Mouse (Mus musculus) heart, embryonic 16.5 days (tissue): ENCODE data around the gene Gm2663. TPM values are rescaled to one million over a fixed set of nuclear protein-coding genes. Genes with fewer than 3 reads are reported as not detected.
"Not testable (repeated sequence)": the region's sequence is repeated elsewhere in the genome, so short reads cannot be mapped to it uniquely, and the experiment has no call there.

Experiments used
- ATAC-seq: fragments of 200-750 bp; cut with Nextera tagmentation; replicated peaks from 2 replicates; pipeline ENCODE4 v1.8.0; 2017; ENCODE audit warnings: moderate number of reproducible peaks; ENCODE audit not compliant: insufficient read depth, low FRiP score; ENCODE audit errors: extremely low read depth
- H3K27ac ChIP-seq: fragments of 300-500 bp; sonication (generic); 2 replicates; pipeline ENCODE4 v1.5.1; 2014; ENCODE audit warnings: mild to moderate bottlenecking, low read length, control low read depth, moderate library complexity
- H3K27me3 ChIP-seq: fragments of 300-500 bp; sonication (generic); 2 replicates; pipeline ENCODE4 v1.6.1; 2014; ENCODE audit warnings: low read length, mixed read lengths; ENCODE audit not compliant: control insufficient read depth, insufficient read depth
- H3K36me3 ChIP-seq: fragments of 300-500 bp; sonication (generic); 2 replicates; pipeline ENCODE4 v1.6.1; 2014; ENCODE audit not compliant: control insufficient read depth, insufficient read depth
- H3K4me1 ChIP-seq: fragments of 300-500 bp; sonication (generic); 2 replicates; pipeline ENCODE4 v1.6.1; 2014; ENCODE audit warnings: low read length, mixed read lengths; ENCODE audit not compliant: control insufficient read depth, insufficient read depth
- H3K4me2 ChIP-seq: fragments of 300-500 bp; sonication (generic); 2 replicates; pipeline ENCODE4 v1.6.1; 2014; ENCODE audit warnings: low read depth, mild to moderate bottlenecking, control low read depth, low read length
- H3K4me3 ChIP-seq: fragments of 300-500 bp; sonication (generic); 2 replicates; pipeline ENCODE4 v1.5.1; 2014; ENCODE audit warnings: mild to moderate bottlenecking, control low read depth, low read length
- H3K9ac ChIP-seq: fragments of 300-500 bp; sonication (generic); 2 replicates; pipeline ENCODE4 v1.6.1; 2014; ENCODE audit warnings: low read length, control low read depth
- H3K9me3 ChIP-seq: fragments of 300-500 bp; sonication (generic); replicated peaks from 2 replicates; pipeline ENCODE4 v1.6.1; 2016; ENCODE audit warnings: low read length; ENCODE audit not compliant: control insufficient read depth
- WGBS: fragments of 180-500 bp; shearing (Covaris S2); extraction: QIAGEN DNeasy Blood & Tissue Kit; methylation state at CpG from one replicate; pipeline ENCODE4 v1.1.7; 2014; 5-methylcytosine and 5-hydroxymethylcytosine counted together
- polyA plus RNA-seq: library from polyadenylated mRNA; unstranded; fragments of >200 nt; fragmentation: Nextera tagmentation; extraction: Ambion mirVana; gene quantifications from 2 replicates; pipeline ENCODE4 v1.2.1, GENCODE M21; 2015

Gene Gm2663
- polyA plus RNA-seq, 1 experiment from 2014 or later: not detected

DNA sequence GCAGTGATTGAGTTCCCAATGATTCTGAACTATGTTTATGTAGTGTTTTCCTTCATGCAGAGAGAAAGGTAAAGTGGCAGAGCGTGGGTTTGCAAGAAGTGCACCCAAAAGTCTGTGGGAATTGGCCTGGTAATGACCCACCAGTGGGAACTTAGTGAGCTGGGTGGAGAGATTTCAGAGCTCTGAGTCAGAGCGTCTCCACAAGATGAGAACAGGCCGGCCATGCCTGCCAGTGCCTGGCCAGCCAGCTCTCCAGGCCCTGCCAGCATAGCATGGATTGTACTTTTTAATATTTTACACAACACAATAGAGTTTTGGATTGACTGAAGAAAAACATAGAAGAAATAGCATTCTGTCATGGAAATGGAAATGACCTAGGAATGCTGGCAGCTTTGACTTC is 31.5 kb upstream of the Gm2663 start:
- 81% methylated on average over 3 of the region's 3 CpGs for WGBS
- no peak for ATAC-seq
- Histone ChIP-seq H3K4me2 (no peak overlapping the region), H3K27me3 (no peaks in the 10 kb centered on the region), H3K9me3 (no peaks in the 10 kb centered on the region), H3K4me1 (no peaks in the 10 kb centered on the region), H3K36me3 (no peaks in the 10 kb centered on the region), H3K4me3 (no peak overlapping the region), H3K9ac (no peak overlapping the region), H3K27ac (no peak overlapping the region)

DNA sequence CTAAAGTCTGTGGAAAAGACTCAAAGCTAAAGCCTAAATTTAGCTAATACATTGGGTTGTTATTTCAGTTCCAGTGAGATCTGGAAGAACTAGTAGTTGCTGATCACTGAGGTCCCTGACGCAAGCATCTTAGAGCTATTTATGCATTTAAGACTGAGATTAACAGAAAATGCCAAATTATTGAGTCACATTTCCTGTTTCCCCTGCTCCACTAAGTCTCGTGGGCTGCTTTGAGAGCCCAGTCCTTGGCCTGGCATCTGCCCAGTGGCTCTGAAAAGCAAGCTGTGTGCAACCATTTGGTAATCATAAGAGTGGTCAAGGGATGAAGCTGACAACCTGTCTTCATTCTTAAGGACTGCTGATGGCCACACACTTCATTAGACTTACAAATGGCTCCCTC is 27.8 kb upstream of the Gm2663 start:
- Histone ChIP-seq H3K4me2 (no peak overlapping the region), H3K9me3 (no peaks in the 10 kb centered on the region), H3K9ac (no peak overlapping the region), H3K27me3 (no peaks in the 10 kb centered on the region), H3K4me1 (no peaks in the 10 kb centered on the region), H3K36me3 (no peaks in the 10 kb centered on the region), H3K27ac (no peak overlapping the region), H3K4me3 (no peak overlapping the region)
- WGBS: 22% methylated on average over 2 of the region's 2 CpGs
- no peak for ATAC-seq

DNA sequence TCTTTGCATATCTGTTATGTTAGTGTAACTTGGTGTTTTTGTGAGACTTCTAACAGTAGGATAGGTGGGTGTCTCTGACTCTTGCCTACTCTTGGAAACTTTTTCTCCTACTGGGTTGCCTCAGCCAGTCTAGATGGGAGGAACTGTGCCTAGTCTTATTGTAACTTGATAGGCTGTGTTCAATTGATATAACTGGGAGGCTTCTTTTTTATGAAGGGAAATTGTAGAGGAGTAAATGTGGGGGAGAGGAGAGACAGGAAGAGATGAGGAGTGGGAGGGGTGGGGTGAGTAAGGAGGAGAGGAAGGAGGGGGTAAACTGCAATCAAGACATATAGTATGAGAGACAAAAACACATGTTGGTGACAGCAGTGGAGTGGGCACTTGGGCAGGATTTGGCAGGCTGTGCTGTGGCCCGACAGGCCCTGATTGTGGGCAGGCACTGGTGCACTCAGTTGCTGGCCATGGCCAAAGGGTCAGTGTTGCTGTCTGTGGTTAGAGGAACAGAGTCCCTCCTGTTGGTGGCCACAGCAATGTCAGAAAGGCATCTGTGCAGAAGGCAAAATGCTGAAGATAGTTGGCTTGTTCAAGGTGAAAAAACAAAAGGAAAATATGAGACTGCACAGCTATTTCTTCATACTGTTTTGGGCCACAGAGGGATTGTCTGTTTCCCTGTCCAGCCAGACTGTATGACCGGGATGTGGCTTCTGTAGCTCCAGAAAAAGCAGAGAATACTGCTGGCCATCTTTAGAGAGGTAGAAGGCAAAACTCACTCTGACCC is 26.8 kb upstream of the Gm2663 start:
- no peak overlapping the region for H3K27ac ChIP-seq
- no peaks in the 10 kb centered on the region for H3K36me3 ChIP-seq
- H3K9ac ChIP-seq: no peak overlapping the region
- H3K27me3 ChIP-seq: no peaks in the 10 kb centered on the region
- 60% methylated on average over 2 of the region's 2 CpGs for WGBS
- no peak for ATAC-seq
- no peak overlapping the region for H3K4me3 ChIP-seq
- no peak overlapping the region for H3K4me2 ChIP-seq
- H3K9me3 ChIP-seq: no peaks in the 10 kb centered on the region
- H3K4me1 ChIP-seq: no peaks in the 10 kb centered on the region

DNA sequence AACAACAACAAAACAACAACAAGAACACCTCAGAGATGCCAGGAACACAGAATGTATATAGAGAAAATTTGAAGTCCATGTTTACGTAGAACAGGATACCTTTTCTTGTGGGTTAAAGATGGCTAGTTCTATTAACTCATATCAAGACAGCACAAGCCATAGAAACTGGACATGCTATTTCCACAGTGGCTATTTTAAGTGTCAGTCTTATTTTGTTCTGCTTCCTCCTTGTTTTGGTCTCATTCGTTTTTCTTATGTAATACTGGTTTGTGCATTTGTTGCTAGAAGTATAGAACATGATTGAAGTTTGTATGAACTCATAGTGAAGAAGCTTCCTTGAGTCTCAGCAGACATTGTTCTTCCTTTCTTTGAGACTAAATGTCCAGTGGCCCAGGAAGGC is 19.9 kb upstream of the Gm2663 start:
- Histone ChIP-seq H3K9me3 (no peaks in the 10 kb centered on the region), H3K36me3 (no peaks in the 10 kb centered on the region), H3K27me3 (no peaks in the 10 kb centered on the region), H3K27ac (no peak overlapping the region), H3K9ac (no peak overlapping the region), H3K4me1 (no peaks in the 10 kb centered on the region), H3K4me2 (no peak overlapping the region), H3K4me3 (no peak overlapping the region)
- WGBS: 64% methylated on average over 2 of the region's 2 CpGs
- ATAC-seq: no peak

DNA sequence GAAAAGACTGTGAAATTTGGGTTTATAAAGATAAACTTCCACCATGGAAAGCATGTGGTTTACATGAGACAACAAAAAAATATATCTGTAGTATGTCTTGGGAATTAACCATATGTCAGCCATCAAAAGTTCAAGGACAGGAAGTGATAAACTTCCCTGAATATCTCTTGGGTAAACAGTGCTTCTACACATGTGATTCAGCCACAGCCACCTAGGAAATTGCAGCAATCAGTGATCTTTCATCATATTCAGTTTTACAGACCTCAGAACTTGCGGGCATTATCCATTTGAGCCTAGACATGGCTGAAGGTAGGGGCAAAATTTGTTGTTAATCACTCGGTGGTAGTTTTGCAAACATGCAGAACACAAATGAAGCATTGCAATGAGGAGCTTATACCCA is 19.4 kb upstream of the Gm2663 start:
- 50% methylated on average over 2 of the region's 2 CpGs for WGBS
- ATAC-seq: no peak
- no peaks in the 10 kb centered on the region for H3K4me1 ChIP-seq
- H3K27ac ChIP-seq: no peak overlapping the region
- no peak overlapping the region for H3K4me3 ChIP-seq
- no peak overlapping the region for H3K4me2 ChIP-seq
- H3K9me3 ChIP-seq: no peaks in the 10 kb centered on the region
- no peaks in the 10 kb centered on the region for H3K36me3 ChIP-seq
- no peak overlapping the region for H3K9ac ChIP-seq
- no peaks in the 10 kb centered on the region for H3K27me3 ChIP-seq

DNA sequence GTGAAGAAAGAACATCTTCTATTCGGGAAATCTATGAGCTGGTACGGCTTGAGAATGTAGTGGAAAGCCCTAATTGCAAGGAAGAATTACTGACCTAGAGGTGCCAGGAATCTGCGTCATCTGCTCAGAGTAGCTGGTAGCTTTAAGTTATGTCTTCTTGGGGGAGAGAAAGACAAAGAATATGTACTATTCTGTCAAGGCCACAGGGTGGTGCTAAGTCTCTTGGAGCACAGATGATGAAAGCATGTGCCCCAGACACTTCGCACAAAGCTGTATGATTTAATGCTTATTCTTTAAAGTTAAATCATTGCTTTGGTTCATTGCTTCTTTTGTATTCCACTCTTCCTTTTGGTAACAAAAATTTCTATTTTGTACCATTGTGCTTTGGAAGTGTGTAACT is 15.8 kb upstream of the Gm2663 start:
- ATAC-seq: no peak
- WGBS: 63% methylated on average over 4 of the region's 4 CpGs
- H3K9me3 ChIP-seq: no peaks in the 10 kb centered on the region

DNA sequence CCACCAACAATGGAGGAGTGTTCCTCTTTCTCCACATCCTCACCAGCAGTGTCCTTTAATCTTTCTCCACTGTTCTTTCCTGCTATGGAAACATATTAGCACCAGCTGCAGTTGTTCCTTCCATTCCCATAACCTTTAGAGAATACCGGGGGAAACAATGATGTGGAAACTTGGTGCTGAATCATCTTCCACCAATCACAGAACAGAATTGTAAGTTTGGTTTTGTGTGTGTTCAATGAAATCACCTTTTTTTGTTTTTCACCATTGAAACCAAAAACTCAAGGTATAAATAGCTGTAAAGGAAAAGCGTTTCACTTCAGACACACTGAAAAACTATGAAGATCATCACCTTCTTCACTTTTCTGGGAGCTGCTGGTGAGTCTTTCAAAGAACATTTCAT is 34.8 kb downstream of the Gm2663 start, which contains the start of gene 1810009J06Rik:
1810009J06Rik (plus strand) TSS at position 301 of the 400 bp plus-strand sequence.
- not testable (repeated sequence) for H3K9ac ChIP-seq, H3K4me2 ChIP-seq, H3K4me3 ChIP-seq, ATAC-seq, H3K4me1 ChIP-seq, H3K27ac ChIP-seq, H3K27me3 ChIP-seq, H3K9me3 ChIP-seq, H3K36me3 ChIP-seq
- WGBS: 75% methylated on average over 2 of the region's 2 CpGs

More for the DNA sequence above, 15.8 kb upstream of the Gm2663 start:
- H3K4me2 ChIP-seq: no peak overlapping the region
- H3K4me3 ChIP-seq: no peak overlapping the region
- H3K4me1 ChIP-seq: no peaks in the 10 kb centered on the region
- H3K27ac ChIP-seq: no peak overlapping the region
- H3K36me3 ChIP-seq: no peaks in the 10 kb centered on the region
- no peaks in the 10 kb centered on the region for H3K27me3 ChIP-seq
- no peak overlapping the region for H3K9ac ChIP-seq

DNA sequence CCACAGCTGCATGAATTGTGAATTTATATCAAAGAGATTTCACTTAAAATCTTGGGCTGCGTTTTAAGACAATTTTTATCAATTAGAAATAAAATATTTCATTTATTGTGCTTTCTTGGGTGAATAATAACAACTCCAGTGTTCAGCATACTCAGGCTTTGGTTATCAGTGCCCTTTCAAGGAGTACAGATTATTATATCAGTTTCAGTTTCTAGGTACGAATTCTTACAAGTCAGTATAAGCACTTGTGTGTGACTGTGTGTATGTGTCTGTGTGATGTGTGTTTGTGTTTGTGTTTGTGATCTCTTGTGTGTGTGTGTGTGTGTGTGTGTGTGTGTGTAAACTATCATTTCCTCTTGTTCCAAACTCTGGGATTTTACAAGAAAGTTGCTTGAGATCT is 45.6 kb downstream of the Gm2663 start:
- Histone ChIP-seq H3K36me3 (no peaks in the 10 kb centered on the region), H3K4me1 (no peaks in the 10 kb centered on the region), H3K4me2 (no peak overlapping the region), H3K27me3 (no peaks in the 10 kb centered on the region), H3K9ac (no peak overlapping the region), H3K4me3 (no peak overlapping the region), H3K27ac (no peak overlapping the region), H3K9me3 (no peaks in the 10 kb centered on the region)
- no peak for ATAC-seq
- 43% methylated on average over 2 of the region's 2 CpGs for WGBS

DNA sequence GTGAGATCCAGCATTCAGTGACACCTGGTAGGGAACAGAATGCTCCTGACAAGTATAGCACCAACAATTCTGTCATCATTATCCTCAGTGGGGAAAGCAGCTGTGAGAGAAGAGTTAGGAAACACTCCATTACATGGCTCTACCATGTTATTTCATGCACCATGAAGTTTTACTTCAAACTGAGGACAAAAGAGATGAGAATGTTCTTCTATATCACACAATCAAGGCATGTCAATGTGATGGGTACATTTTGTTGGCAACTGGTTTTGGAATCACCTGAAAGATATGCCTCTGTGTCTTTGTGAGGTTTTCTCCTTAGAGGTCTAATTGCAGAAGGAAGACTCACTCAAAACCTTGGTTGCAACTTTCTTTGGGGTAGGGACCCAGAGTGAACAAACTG is 47.5 kb downstream of the Gm2663 start, which contains the start of gene Gm4744:
Gm4744 (minus strand) TSS at position 101 of the 400 bp plus-strand sequence.
- Histone ChIP-seq H3K9me3 (no peaks in the 10 kb centered on the region), H3K4me2 (no peak within 1 kb of the TSS), H3K36me3 (no peaks in the 10 kb centered on the region), H3K4me3 (no peak within 1 kb of the TSS), H3K27me3 (no peaks in the 10 kb centered on the region), H3K27ac (no peak within 1 kb of the TSS), H3K9ac (no peak within 1 kb of the TSS), H3K4me1 (no peaks in the 10 kb centered on the region)
- no peak for ATAC-seq
